Mouse (Mus musculus): ENCODE measurements around the gene Atp6v0d1. TPM values are rescaled to one million over a fixed set of nuclear protein-coding genes. Genes with fewer than 3 reads are reported as not detected.

Gene Atp6v0d1
- total RNA-seq, 1 experiment, result 85.5 TPM

GRCm38 (mm10) chr8:105563871-105564270 lies 2.0 kb downstream of the Atp6v0d1 start:
- TF ChIP-seq ZNF384 (IDR thresholded peaks at IDR 0.05; ENCODE audit: low read depth, low read length) (no peak), ZC3H11A (IDR thresholded peaks at IDR 0.05; ENCODE audit: borderline replicate concordance, low read depth, low read length) (no peak), CHD2 (IDR thresholded peaks at IDR 0.05; ENCODE audit: low read depth, low read length) (no peak), MAFK (IDR thresholded peaks at IDR 0.05; ENCODE audit: insufficient read depth, low read depth, low read length) (no peak), HCFC1 (IDR thresholded peaks at IDR 0.05; ENCODE audit: borderline replicate concordance, insufficient read depth, low read length) (no peak)
- H3K4me1 ChIP-seq (ENCODE audit: control insufficient read depth in 2 of 2, insufficient read depth in 2 of 2, low read length in 2 of 2, poor library complexity in 1 of 2), result peaks cover 2 to 7% of the 10 kb centered on the region in 2 experiments; a peak in 2 of 4 replicates
- no peaks in the 10 kb centered on the region for H3K9me3 ChIP-seq (ENCODE audit: control insufficient read depth, insufficient read depth, low read depth, low read length)
- DNase-seq (ENCODE audit: low read depth, low spot score), result no peak
- no peak overlapping the region for H3K9ac ChIP-seq (ENCODE audit: insufficient read depth, low read depth, low read length, poor library complexity, severe bottlenecking)
- no peak overlapping the region for H3K4me3 ChIP-seq (ENCODE audit: insufficient read depth in 1 of 2, low read depth in 1 of 2, low read length in 2 of 2, poor library complexity in 1 of 2, severe bottlenecking in 1 of 2)
- no peaks in the 10 kb centered on the region for H3K36me3 ChIP-seq (ENCODE audit: control insufficient read depth, insufficient read depth, low read length, poor library complexity, severe bottlenecking)
- H3K27ac ChIP-seq (ENCODE audit: insufficient read depth, low read depth, low read length, poor library complexity, severe bottlenecking), result no peak overlapping the region
- in situ Hi-C loops (cut with MboI; ENCODE audit: low sequenced_read_pairs in 2 of 2, unreplicated experiment in 2 of 2), result no loop called here

- Histone ChIP-seq H3K4me1 (ENCODE audit: control insufficient read depth in 2 of 2, insufficient read depth in 2 of 2, low read length in 2 of 2, poor library complexity in 1 of 2) (peaks cover 2 to 7% of the 10 kb centered on the region in 2 experiments; a peak in 2 of 4 replicates), H3K9ac (ENCODE audit: insufficient read depth, low read depth, low read length, poor library complexity, severe bottlenecking) (no peak overlapping the region), H3K36me3 (ENCODE audit: control insufficient read depth, insufficient read depth, low read length, poor library complexity, severe bottlenecking) (no peaks in the 10 kb centered on the region), H3K27ac (ENCODE audit: insufficient read depth, low read depth, low read length, poor library complexity, severe bottlenecking) (no peak overlapping the region), H3K4me3 (ENCODE audit: insufficient read depth in 1 of 2, low read depth in 1 of 2, low read length in 2 of 2, poor library complexity in 1 of 2, severe bottlenecking in 1 of 2) (no peak overlapping the region), H3K9me3 (ENCODE audit: control insufficient read depth, insufficient read depth, low read depth, low read length) (no peaks in the 10 kb centered on the region)
- TF ChIP-seq MAFK (IDR thresholded peaks at IDR 0.05; ENCODE audit: insufficient read depth, low read depth, low read length) (no peak), CHD2 (IDR thresholded peaks at IDR 0.05; ENCODE audit: low read depth, low read length) (no peak), ZNF384 (IDR thresholded peaks at IDR 0.05; ENCODE audit: low read depth, low read length) (no peak), HCFC1 (IDR thresholded peaks at IDR 0.05; ENCODE audit: borderline replicate concordance, insufficient read depth, low read length) (no peak), ZC3H11A (IDR thresholded peaks at IDR 0.05; ENCODE audit: borderline replicate concordance, low read depth, low read length) (no peak)
- DNase-seq (ENCODE audit: low read depth, low spot score), result no peak
- in situ Hi-C loops (cut with MboI; ENCODE audit: low sequenced_read_pairs in 2 of 2, unreplicated experiment in 2 of 2), result no loop called here
Observed at GRCm38 (mm10) chr8:105562863-105563262, 3.0 kb downstream of the Atp6v0d1 start.

- Histone ChIP-seq H3K36me3 (ENCODE audit: control insufficient read depth, insufficient read depth, low read length, poor library complexity, severe bottlenecking) (no peaks in the 10 kb centered on the region; the same call in 1 of the 2 replicates), H3K4me3 (ENCODE audit: insufficient read depth in 1 of 2, low read depth in 1 of 2, low read length in 2 of 2, poor library complexity in 1 of 2, severe bottlenecking in 1 of 2) (no peak overlapping the region), H3K27ac (ENCODE audit: insufficient read depth, low read depth, low read length, poor library complexity, severe bottlenecking) (no peak overlapping the region), H3K9ac (ENCODE audit: insufficient read depth, low read depth, low read length, poor library complexity, severe bottlenecking) (no peak overlapping the region), H3K9me3 (ENCODE audit: control insufficient read depth, insufficient read depth, low read depth, low read length) (no peaks in the 10 kb centered on the region), H3K4me1 (ENCODE audit: control insufficient read depth in 2 of 2, insufficient read depth in 2 of 2, low read length in 2 of 2, poor library complexity in 1 of 2) (peaks cover 0 to 5% of the 10 kb centered on the region in 2 experiments; a peak in 1 of 4 replicates)
- in situ Hi-C loops (cut with MboI; ENCODE audit: low sequenced_read_pairs in 2 of 2, unreplicated experiment in 2 of 2), result no loop called here
- peak; percentile 47 for DNase-seq (ENCODE audit: low read depth, low spot score)
- TF ChIP-seq ZC3H11A (IDR thresholded peaks at IDR 0.05; ENCODE audit: borderline replicate concordance, low read depth, low read length) (no peak), CHD2 (IDR thresholded peaks at IDR 0.05; ENCODE audit: low read depth, low read length) (no peak), ZNF384 (IDR thresholded peaks at IDR 0.05; ENCODE audit: low read depth, low read length) (no peak), MAFK (IDR thresholded peaks at IDR 0.05; ENCODE audit: insufficient read depth, low read depth, low read length) (no peak), HCFC1 (IDR thresholded peaks at IDR 0.05; ENCODE audit: borderline replicate concordance, insufficient read depth, low read length) (no peak)
Observed at GRCm38 (mm10) chr8:105555230-105555629, 10.6 kb downstream of the Atp6v0d1 start.

GRCm38 (mm10) chr8:105554087-105554486 lies 11.8 kb downstream of the Atp6v0d1 start:
- Histone ChIP-seq H3K4me1 (ENCODE audit: control insufficient read depth in 2 of 2, insufficient read depth in 2 of 2, low read length in 2 of 2, poor library complexity in 1 of 2) (peaks cover 0 to 5% of the 10 kb centered on the region in 2 experiments; a peak in 1 of 4 replicates), H3K27ac (ENCODE audit: insufficient read depth, low read depth, low read length, poor library complexity, severe bottlenecking) (no peak overlapping the region), H3K9me3 (ENCODE audit: control insufficient read depth, insufficient read depth, low read depth, low read length) (no peaks in the 10 kb centered on the region), H3K4me3 (ENCODE audit: insufficient read depth in 1 of 2, low read depth in 1 of 2, low read length in 2 of 2, poor library complexity in 1 of 2, severe bottlenecking in 1 of 2) (no peak overlapping the region), H3K36me3 (ENCODE audit: control insufficient read depth, insufficient read depth, low read length, poor library complexity, severe bottlenecking) (peaks cover 3% of the 10 kb centered on the region; the same call in 1 of the 2 replicates), H3K9ac (ENCODE audit: insufficient read depth, low read depth, low read length, poor library complexity, severe bottlenecking) (no peak overlapping the region)
- in situ Hi-C loops (cut with MboI; ENCODE audit: low sequenced_read_pairs in 2 of 2, unreplicated experiment in 2 of 2), result loop anchor here in 1 of 2 experiments (5.0 kb wide), 1 partner anchor 67 kb away; no protein-coding TSS in a partner anchor
- TF ChIP-seq CHD2 (IDR thresholded peaks at IDR 0.05; ENCODE audit: low read depth, low read length) (no peak), HCFC1 (IDR thresholded peaks at IDR 0.05; ENCODE audit: borderline replicate concordance, insufficient read depth, low read length) (no peak), ZC3H11A (IDR thresholded peaks at IDR 0.05; ENCODE audit: borderline replicate concordance, low read depth, low read length) (peak; percentile 73; the same call in 1 of the 2 replicates)
- peak; percentile 56 for DNase-seq (ENCODE audit: low read depth, low spot score)

Data from ES-E14 (cell line).